Comparison of ENCODE assay signal across 10 mouse cellular contexts in genomic region chr9:117571186-117571855, GRCm38 (mm10). TPM values are rescaled to one million over a fixed set of nuclear protein-coding genes. Genes with fewer than 3 reads are reported as not detected.
DNase-seq lines count a peak whose midpoint lies in the region; TF ChIP-seq lines count a peak whose summit lies in the region.
"Had no signal": no experiment of that assay in that cellular context is flagged by ENCODE, and none has a peak within 500 bp of the region (broad histone marks: within the 10 kb centered on the region; RNA-seq: fewer than 3 reads in every experiment).

No protein-coding gene starts in this region.

- no peak overlapping the region for H3K27ac ChIP-seq in kidney, adult 2 months (ENCODE audit: insufficient read depth, low read depth, low read length)
- H3K27ac ChIP-seq in embryonic fibroblast, embryonic 13.5 days (ENCODE audit: insufficient read depth, low read length) = peak overlapping the region; percentile 65
- H3K27ac ChIP-seq in thymus, adult 2 months (ENCODE audit: control insufficient read depth, insufficient read depth, low read length) = no peak overlapping the region
- H3K27ac ChIP-seq: hindbrain, embryonic 12.5 days; liver, embryonic 14.5 days had no signal

- H3K36me3 ChIP-seq in kidney, adult 2 months (ENCODE audit: control insufficient read depth, insufficient read depth, low read length) = no peaks in the 10 kb centered on the region
- H3K36me3 ChIP-seq in thymus, adult 2 months (ENCODE audit: control insufficient read depth, insufficient read depth, low read length) = no peaks in the 10 kb centered on the region
- H3K36me3 ChIP-seq: hindbrain, embryonic 12.5 days had no signal

- H3K4me1 ChIP-seq in kidney, adult 2 months (ENCODE audit: control insufficient read depth, insufficient read depth, low read length) = peaks cover 4% of the 10 kb centered on the region
- H3K4me1 ChIP-seq in embryonic fibroblast, embryonic 13.5 days (ENCODE audit: control insufficient read depth, insufficient read depth, low read length) = peaks cover 2% of the 10 kb centered on the region; the same call in 1 of the 2 replicates
- no peaks in the 10 kb centered on the region for H3K4me1 ChIP-seq in thymus, adult 2 months (replicated peaks; ENCODE audit: control insufficient read depth, insufficient read depth, low read length)
- H3K4me1 ChIP-seq: hindbrain, embryonic 12.5 days had no signal

- peak; percentile 74 for DNase-seq in kidney, adult 2 months
- DNase-seq in kidney, postnatal 4 days = no peak
- peak; percentile 10 for DNase-seq in urinary bladder, postnatal 14 days (ENCODE audit: low spot score)
- no peak for DNase-seq in urinary bladder, postnatal 4 days (ENCODE audit: low spot score in 2 of 2)
- DNase-seq in neural tube, embryonic 10.5 days (ENCODE audit: extremely low spot score, low spot score) = no peak
- DNase-seq in thymus, adult 2 months = no peak
- DNase-seq: cerebellum, adult 9-11 months had no signal

- 37% methylated on average over 5 of the region's 5 CpGs for WGBS in kidney, adult 2 months
- WGBS in thymus, adult 2 months = 42% methylated on average over 5 of the region's 5 CpGs

- H3K27me3 ChIP-seq in kidney, adult 2 months (replicated peaks; ENCODE audit: control insufficient read depth, insufficient read depth, low read length) = no peaks in the 10 kb centered on the region
- H3K27me3 ChIP-seq in thymus, adult 2 months (ENCODE audit: control insufficient read depth, insufficient read depth, low read length) = no peaks in the 10 kb centered on the region
- H3K27me3 ChIP-seq: hindbrain, embryonic 12.5 days had no signal

- TF ChIP-seq CTCF in kidney, adult 2 months (conservative IDR thresholded peaks at IDR 0.05; ENCODE audit: insufficient read depth, insufficient read length, low read depth, low read length) = no peak
- TF ChIP-seq CTCF in embryonic fibroblast, embryonic 13.5 days (IDR thresholded peaks at IDR 0.05; ENCODE audit: borderline replicate concordance, insufficient read depth, low read length) = no peak
- TF ChIP-seq CTCF in thymus, adult 2 months (IDR thresholded peaks at IDR 0.05; ENCODE audit: borderline replicate concordance, control insufficient read depth, extremely low read depth, insufficient read depth, low read length, poor library complexity) = no peak

- TF ChIP-seq POLR2A in kidney, adult 2 months (IDR thresholded peaks at IDR 0.05; ENCODE audit: low read depth, low read length) = no peak
- no peak for TF ChIP-seq POLR2A in embryonic fibroblast, embryonic 13.5 days (IDR thresholded peaks at IDR 0.05; ENCODE audit: low read depth, low read length)
- no peak for TF ChIP-seq POLR2A in thymus, adult 2 months (IDR thresholded peaks at IDR 0.05; ENCODE audit: control insufficient read depth, extremely low read depth, insufficient read depth, low read length, poor library complexity)

- H3K4me3 ChIP-seq in kidney, adult 2 months (ENCODE audit: insufficient read depth, low read depth, low read length) = no peak overlapping the region
- no peak overlapping the region for H3K4me3 ChIP-seq in embryonic fibroblast, embryonic 13.5 days (ENCODE audit: insufficient read depth, low read length)
- H3K4me3 ChIP-seq in thymus, adult 2 months (ENCODE audit: control insufficient read depth, insufficient read depth, low read length) = no peak overlapping the region
- H3K4me3 ChIP-seq: hindbrain, embryonic 12.5 days had no signal

RNA-seq across cellular contexts. Expression of gene Rbms3, which starts 58.4 kb away (rescaled TPM):
- 16.5 and 16.8 TPM in 2 replicates for polyA plus RNA-seq in kidney, adult 2 months (2012; rRNA removed)
- polyA plus RNA-seq in embryonic fibroblast, embryonic 13.5 days (2011; ENCODE audit: insufficient read length, low read depth, missing spikeins) = 80.9 and 114 TPM in 2 replicates
- 10.3 and 10.9 TPM in 2 replicates for polyA plus RNA-seq in thymus, adult 2 months (2012; rRNA removed)

Comparison
In these comparisons a context has a peak if more than half of its experiments do, and no peak if none do; other contexts are left out.
1. DNase-seq: peak in kidney, adult 2 months (single experiment) and urinary bladder, postnatal 14 days (single experiment); none in kidney, postnatal 4 days (0 of 2), urinary bladder, postnatal 4 days (0 of 2), neural tube, embryonic 10.5 days (single experiment) and thymus, adult 2 months (single experiment).